Mouse (Mus musculus): ENCODE measurements around the gene Camp.

Camp gene

GRCm38 (mm10) chr9:109849312-109849758 is at the start of gene Camp:
Camp (minus strand) TSS chr9:109849617.
- in situ Hi-C loops (cut with MboI), result no loop called here

GRCm38 (mm10) chr9:109898027-109898426 is 48.6 kb upstream of the Camp start:
- in situ Hi-C loops (cut with MboI), result loop anchor here (25.0 kb wide), 1 partner anchor 189 kb away; no protein-coding TSS in a partner anchor

GRCm38 (mm10) chr9:109896253-109897150 is 47.1 kb upstream of the Camp start:
- in situ Hi-C loops (cut with MboI), result loop anchor here (25.0 kb wide), 1 partner anchor 191 kb away; no protein-coding TSS in a partner anchor

- in situ Hi-C loops (cut with MboI), result loop anchor here (25.0 kb wide), 1 partner anchor 192 kb away; no protein-coding TSS in a partner anchor
Measured at GRCm38 (mm10) chr9:109895593-109895992, 46.2 kb upstream of the Camp start.

GRCm38 (mm10) chr9:109894413-109895090 is 45.1 kb upstream of the Camp start:
- in situ Hi-C loops (cut with MboI), result loop anchor here (25.0 kb wide), 1 partner anchor 193 kb away; no protein-coding TSS in a partner anchor

GRCm38 (mm10) chr9:109892651-109893250 is 43.3 kb upstream of the Camp start:
- in situ Hi-C loops (cut with MboI), result loop anchor here (25.0 kb wide), 1 partner anchor 195 kb away; no protein-coding TSS in a partner anchor

GRCm38 (mm10) chr9:109891501-109891900 is 42.1 kb upstream of the Camp start:
- in situ Hi-C loops (cut with MboI), result loop anchor here (25.0 kb wide), 1 partner anchor 196 kb away; no protein-coding TSS in a partner anchor

- in situ Hi-C loops (cut with MboI), result loop anchor here (25.0 kb wide), 1 partner anchor 200 kb away; no protein-coding TSS in a partner anchor
Measured at GRCm38 (mm10) chr9:109887321-109887720, 37.9 kb upstream of the Camp start.

GRCm38 (mm10) chr9:109886259-109886658 is 36.8 kb upstream of the Camp start:
- in situ Hi-C loops (cut with MboI), result loop anchor here (25.0 kb wide), 1 partner anchor 201 kb away; no protein-coding TSS in a partner anchor

GRCm38 (mm10) chr9:109879305-109879704 is 29.9 kb upstream of the Camp start:
- in situ Hi-C loops (cut with MboI), result loop anchor here (25.0 kb wide), 1 partner anchor 208 kb away; no protein-coding TSS in a partner anchor

GRCm38 (mm10) chr9:109877666-109878065 is 28.2 kb upstream of the Camp start:
- in situ Hi-C loops (cut with MboI), result loop anchor here (25.0 kb wide), 1 partner anchor 210 kb away; no protein-coding TSS in a partner anchor

- in situ Hi-C loops (cut with MboI), result loop anchor here (25.0 kb wide), 1 partner anchor 211 kb away; no protein-coding TSS in a partner anchor
Measured at GRCm38 (mm10) chr9:109876756-109877155, 27.3 kb upstream of the Camp start.

GRCm38 (mm10) chr9:109875695-109876601 is 26.5 kb upstream of the Camp start:
- in situ Hi-C loops (cut with MboI), result loop anchor here (25.0 kb wide), 1 partner anchor 211 kb away; no protein-coding TSS in a partner anchor

- in situ Hi-C loops (cut with MboI), result loop anchor here (25.0 kb wide), 1 partner anchor 212 kb away; no protein-coding TSS in a partner anchor
Measured at GRCm38 (mm10) chr9:109874797-109875691, 25.6 kb upstream of the Camp start, which contains the start of gene Cdc25a. Cdc25a (plus strand) TSS chr9:109875579.

- in situ Hi-C loops (cut with MboI), result no loop called here
Measured at GRCm38 (mm10) chr9:109870983-109871572, 21.7 kb upstream of the Camp start.

GRCm38 (mm10) chr9:109866218-109866617 is 16.8 kb upstream of the Camp start:
- in situ Hi-C loops (cut with MboI), result no loop called here

GRCm38 (mm10) chr9:109863085-109863484 is 13.7 kb upstream of the Camp start:
- in situ Hi-C loops (cut with MboI), result no loop called here

- in situ Hi-C loops (cut with MboI), result no loop called here
Measured at GRCm38 (mm10) chr9:109862397-109863044, 13.1 kb upstream of the Camp start.
